Mouse (Mus musculus): ENCODE data around the gene Grm3.

DNA sequence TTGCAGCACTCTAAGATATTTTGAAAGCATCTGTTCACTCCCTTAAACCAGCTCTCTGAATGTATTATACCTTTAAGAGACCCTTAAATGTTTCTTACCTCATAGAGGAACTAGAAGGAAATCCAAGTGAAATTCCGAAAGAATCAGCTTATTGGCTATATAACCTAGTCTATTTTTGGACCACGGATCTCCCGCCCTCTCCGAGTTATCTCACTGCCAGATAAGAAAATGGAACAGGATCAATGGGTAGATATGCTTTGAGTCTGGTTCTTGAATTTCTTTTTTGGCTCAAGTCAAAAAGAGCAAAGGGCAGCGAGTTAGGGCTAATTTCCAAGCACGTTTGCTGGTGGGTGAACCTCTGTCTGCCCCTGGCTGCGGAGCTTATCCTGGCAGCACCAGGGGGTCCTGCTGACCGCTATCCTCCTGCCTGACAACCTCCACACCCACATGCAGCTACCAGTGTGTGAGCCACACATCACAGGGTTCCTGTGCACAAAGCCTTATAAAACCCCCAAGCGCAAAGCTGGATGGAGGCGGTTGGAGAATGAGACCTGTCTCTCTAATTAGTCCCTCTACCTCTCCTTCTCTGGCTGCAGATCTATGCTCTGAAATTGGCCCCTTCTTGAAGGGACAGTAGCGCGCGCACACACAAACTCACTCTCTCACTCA, 549 bp downstream of the Grm3 start:
- TF ChIP-seq CTCF (IDR thresholded peaks at IDR 0.05; ENCODE audit: control insufficient read depth, insufficient read depth, insufficient read length) (no peak), MYOG (IDR thresholded peaks at IDR 0.05; ENCODE audit: control insufficient read depth, extremely low read depth, insufficient read length) (no peak), CEBPB (IDR thresholded peaks at IDR 0.05; ENCODE audit: low read depth) (no peak), MYOD1 (IDR thresholded peaks at IDR 0.05; ENCODE audit: control insufficient read depth, insufficient read length, low read depth) (no peak), USF1 (IDR thresholded peaks at IDR 0.05; ENCODE audit: low read depth) (no peak), MAX (IDR thresholded peaks at IDR 0.05) (no peak)
